Mouse (Mus musculus) heart, embryonic 11.5 days (tissue): ENCODE measurements around the gene Ano2. TPM values are rescaled to one million over a fixed set of nuclear protein-coding genes. Genes with fewer than 3 reads are reported as not detected.

Experiments used
- ATAC-seq: fragments of 200-750 bp; cut with Nextera tagmentation; replicated peaks from 2 replicates; pipeline ENCODE4 v1.8.0; 2017; ENCODE audit warnings: moderate library complexity; ENCODE audit not compliant: insufficient number of reproducible peaks, low FRiP score, low TSS enrichment
- H3K27ac ChIP-seq: fragments of 300-500 bp; sonication (generic); 2 replicates; pipeline ENCODE4 v1.5.1; 2014; ENCODE audit warnings: mild to moderate bottlenecking, low read depth, low read length
- H3K27me3 ChIP-seq: fragments of 300-500 bp; sonication (generic); 2 replicates; pipeline ENCODE4 v1.6.1; 2014; ENCODE audit warnings: mild to moderate bottlenecking, low read length, mixed read lengths; ENCODE audit not compliant: control insufficient read depth, insufficient read depth
- H3K36me3 ChIP-seq: fragments of 300-500 bp; sonication (generic); 2 replicates; pipeline ENCODE4 v1.6.1; 2014; ENCODE audit warnings: mild to moderate bottlenecking, low read length, moderate library complexity, mixed read lengths; ENCODE audit not compliant: control insufficient read depth, insufficient read depth
- H3K4me1 ChIP-seq: fragments of 300-500 bp; sonication (generic); 2 replicates; pipeline ENCODE4 v1.6.1; 2014; ENCODE audit warnings: low read length; ENCODE audit not compliant: control insufficient read depth, insufficient read depth
- H3K4me2 ChIP-seq: fragments of 300-500 bp; sonication (generic); 2 replicates; pipeline ENCODE4 v1.6.1; 2014; ENCODE audit warnings: mild to moderate bottlenecking, moderate library complexity
- H3K4me3 ChIP-seq: fragments of 300-500 bp; sonication (generic); 2 replicates; pipeline ENCODE4 v1.5.1; 2014; ENCODE audit warnings: low read depth, low read length
- H3K9ac ChIP-seq: fragments of 300-500 bp; sonication (generic); 2 replicates; pipeline ENCODE4 v1.6.1; 2014; ENCODE audit warnings: mild to moderate bottlenecking, low read depth, low read length, moderate library complexity
- H3K9me3 ChIP-seq: fragments of 300-500 bp; sonication (generic); replicated peaks from 2 replicates; pipeline ENCODE4 v1.6.1; 2016; ENCODE audit warnings: low read length; ENCODE audit not compliant: control insufficient read depth
- WGBS: fragments of 180-500 bp; shearing (Covaris S2); extraction: QIAGEN DNeasy Blood & Tissue Kit; methylation state at CpG from one replicate; pipeline ENCODE4 v1.1.7; 2014; ENCODE audit not compliant: insufficient replicate concordance; 5-methylcytosine and 5-hydroxymethylcytosine counted together
- polyA plus RNA-seq: library from polyadenylated mRNA; unstranded; fragments of >200 nt; fragmentation: Nextera tagmentation; extraction: Ambion mirVana; gene quantifications from 2 replicates; pipeline ENCODE4 v1.2.1, GENCODE M21; 2014

Ano2 gene
- polyA plus RNA-seq, 1 experiment from 2014 or later: 0.86 TPM

- Histone ChIP-seq H3K9ac (no peak overlapping the region), H3K36me3 (no peaks in the 10 kb centered on the region), H3K9me3 (no peaks in the 10 kb centered on the region), H3K4me1 (no peaks in the 10 kb centered on the region), H3K27ac (no peak overlapping the region), H3K27me3 (no peaks in the 10 kb centered on the region), H3K4me3 (no peak overlapping the region), H3K4me2 (no peak overlapping the region)
- whole genome bisulfite sequencing: 54% methylated on average over 3 of the region's 3 CpGs
- no peak for ATAC-seq
Observed at GRCm38 (mm10) chr6:126057706-126058105, 367.5 kb downstream of the Ano2 start.

GRCm38 (mm10) chr6:126080531-126080930 is 390.3 kb downstream of the Ano2 start:
- Histone ChIP-seq H3K27me3 (no peaks in the 10 kb centered on the region), H3K36me3 (no peaks in the 10 kb centered on the region), H3K9ac (no peak overlapping the region), H3K4me2 (no peak overlapping the region), H3K27ac (no peak overlapping the region), H3K9me3 (no peaks in the 10 kb centered on the region), H3K4me3 (no peak overlapping the region), H3K4me1 (no peaks in the 10 kb centered on the region)
- 83% methylated on average over 3 of the region's 3 CpGs for WGBS
- no peak for ATAC-seq

GRCm38 (mm10) chr6:126086321-126086950 is 396.2 kb downstream of the Ano2 start:
- H3K36me3 ChIP-seq: no peaks in the 10 kb centered on the region
- H3K9me3 ChIP-seq: no peaks in the 10 kb centered on the region
- WGBS: 68% methylated on average over 3 of the region's 3 CpGs
- no peaks in the 10 kb centered on the region for H3K27me3 ChIP-seq
- ATAC-seq: no peak
- no peak overlapping the region for H3K27ac ChIP-seq
- H3K9ac ChIP-seq: no peak overlapping the region
- no peaks in the 10 kb centered on the region for H3K4me1 ChIP-seq
- H3K4me2 ChIP-seq: no peak overlapping the region
- no peak overlapping the region for H3K4me3 ChIP-seq

- Histone ChIP-seq H3K36me3 (no peaks in the 10 kb centered on the region), H3K9ac (no peak overlapping the region), H3K27me3 (no peaks in the 10 kb centered on the region), H3K27ac (no peak overlapping the region), H3K4me3 (no peak overlapping the region), H3K4me2 (no peak overlapping the region), H3K9me3 (no peaks in the 10 kb centered on the region), H3K4me1 (no peaks in the 10 kb centered on the region)
- no peak for ATAC-seq
- WGBS: 84% methylated on average over 12 of the region's 12 CpGs
Observed at GRCm38 (mm10) chr6:126088489-126089265, 398.5 kb downstream of the Ano2 start.

Other genes starting within 250 kb of the Ano2 start
- 70.9 and 80.8 TPM in 2 replicates for gene Cd9, start 195.6 kb upstream of the Ano2 start, polyA plus RNA-seq
- 31.2 and 32.2 TPM in 2 replicates for gene Vwf, start 143.6 kb upstream of the Ano2 start, polyA plus RNA-seq